Mouse (Mus musculus): ENCODE measurements around the gene Nek10.
"Not testable (repeated sequence)": the region's sequence is repeated elsewhere in the genome, so short reads cannot be mapped to it uniquely, and the experiment has no call there.

Gene Nek10

DNA sequence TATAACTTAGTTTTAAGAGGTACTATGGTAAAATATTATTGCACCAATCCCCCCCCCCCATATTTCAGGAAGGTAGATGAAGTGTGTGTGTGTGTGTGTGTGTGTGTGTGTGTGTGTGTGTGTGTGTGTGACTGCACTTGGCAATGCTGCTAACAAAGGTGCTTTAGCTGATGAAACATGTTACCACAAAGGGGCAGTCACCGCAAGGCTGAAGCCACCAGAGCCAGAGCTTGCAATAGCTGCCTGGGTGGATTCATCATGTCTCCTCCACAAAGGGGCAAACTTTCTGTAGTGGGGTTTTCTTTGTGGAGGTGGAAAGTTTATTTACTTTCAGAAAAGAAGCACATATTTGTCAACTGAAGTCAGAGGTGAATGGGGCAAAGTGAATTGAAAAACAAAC lies 67.9 kb downstream of the Nek10 start:
- DNase-seq = no peak

DNA sequence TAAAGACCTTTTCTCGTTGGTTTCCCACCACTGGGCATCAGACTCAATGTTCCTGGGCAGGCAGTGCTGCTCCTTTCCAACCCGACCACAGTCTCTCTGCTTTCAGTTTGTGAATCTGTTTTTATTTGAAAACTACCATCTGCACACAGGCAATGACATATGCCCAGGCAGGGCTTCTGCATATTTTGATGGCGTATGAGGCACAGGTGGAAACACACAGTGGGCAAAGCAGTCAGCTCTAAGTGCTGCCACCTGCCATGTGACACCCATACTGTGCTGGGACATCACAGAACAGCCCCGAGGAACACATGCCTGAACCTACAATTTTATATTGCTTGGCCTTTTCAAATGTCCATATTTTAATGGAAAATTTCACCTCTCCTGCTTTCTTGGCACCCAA lies 68.5 kb downstream of the Nek10 start:
- no peak for DNase-seq

DNA sequence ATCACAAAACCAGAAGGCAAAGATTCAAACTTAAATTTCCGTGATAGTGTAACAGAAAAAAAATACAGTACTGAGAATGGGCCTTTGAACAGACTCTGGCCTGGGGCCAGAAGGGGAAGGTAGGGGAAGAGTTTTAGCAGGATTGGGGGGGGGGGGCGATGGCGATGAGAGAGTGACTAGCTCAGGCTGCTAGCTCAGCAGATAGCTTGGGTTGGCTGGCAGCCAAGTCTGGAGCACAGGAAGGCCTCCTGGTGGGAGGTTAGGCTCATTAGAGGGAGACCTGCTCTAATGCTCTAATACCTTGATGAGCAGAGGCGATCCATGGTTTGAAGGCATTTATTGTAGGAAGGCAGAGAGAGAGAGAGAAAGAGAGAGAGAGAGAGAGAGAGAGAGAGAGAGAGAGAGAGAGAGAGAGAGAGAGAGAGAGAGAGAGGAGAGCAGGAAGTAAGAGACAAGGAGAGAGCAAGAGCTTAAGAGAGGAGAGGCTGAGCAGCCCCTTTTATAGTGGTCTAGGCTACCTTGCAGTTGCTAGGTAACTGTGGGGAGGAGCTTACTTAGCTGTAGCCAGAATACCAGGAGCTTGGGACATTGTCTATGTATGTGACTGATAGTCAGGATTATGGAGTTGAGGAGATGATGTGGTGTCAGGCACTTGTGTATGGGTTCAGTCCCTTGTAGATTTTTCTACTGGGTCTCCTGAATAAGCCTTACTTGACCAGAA lies 90.9 kb downstream of the Nek10 start:
- no peak for DNase-seq

DNA sequence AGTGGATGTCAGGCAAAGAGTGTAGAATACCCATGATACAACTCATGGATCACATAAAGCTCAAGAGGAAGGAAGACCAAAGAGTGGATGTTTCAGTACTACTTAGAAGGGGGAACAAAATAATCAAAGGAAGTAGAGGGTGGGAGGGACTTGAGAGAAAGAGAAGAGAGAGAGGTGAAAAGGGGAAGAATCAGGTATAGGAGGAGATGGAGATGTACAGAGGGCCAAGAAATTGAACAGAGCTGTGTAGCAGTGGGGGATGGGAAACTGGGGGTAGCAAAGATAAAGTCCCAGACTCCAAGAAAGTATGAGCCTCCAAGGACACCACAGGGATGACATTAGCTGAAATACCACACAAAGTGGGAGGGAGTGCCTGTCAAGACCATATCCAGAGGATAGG lies 91.6 kb downstream of the Nek10 start:
- DNase-seq = no peak

DNA sequence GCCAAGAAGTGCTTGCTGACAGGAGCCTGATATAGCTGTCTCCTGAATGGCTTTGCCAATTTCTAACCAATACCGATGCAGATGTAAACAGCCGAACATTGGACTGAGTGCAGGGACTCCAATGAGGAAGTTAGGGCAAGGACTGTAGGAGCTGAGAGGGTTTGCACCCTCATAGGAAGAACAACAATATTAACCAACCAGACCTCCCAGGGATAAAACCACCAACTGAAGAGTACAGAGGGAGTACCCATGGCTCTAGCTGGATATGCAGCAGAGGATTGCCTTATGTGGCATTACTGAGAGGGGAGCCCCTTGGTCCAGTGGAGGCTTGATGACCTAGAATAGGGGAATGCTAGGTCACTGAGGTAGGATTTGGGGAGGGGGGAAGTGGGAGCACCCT lies 92.1 kb downstream of the Nek10 start:
- no peak for DNase-seq

DNA sequence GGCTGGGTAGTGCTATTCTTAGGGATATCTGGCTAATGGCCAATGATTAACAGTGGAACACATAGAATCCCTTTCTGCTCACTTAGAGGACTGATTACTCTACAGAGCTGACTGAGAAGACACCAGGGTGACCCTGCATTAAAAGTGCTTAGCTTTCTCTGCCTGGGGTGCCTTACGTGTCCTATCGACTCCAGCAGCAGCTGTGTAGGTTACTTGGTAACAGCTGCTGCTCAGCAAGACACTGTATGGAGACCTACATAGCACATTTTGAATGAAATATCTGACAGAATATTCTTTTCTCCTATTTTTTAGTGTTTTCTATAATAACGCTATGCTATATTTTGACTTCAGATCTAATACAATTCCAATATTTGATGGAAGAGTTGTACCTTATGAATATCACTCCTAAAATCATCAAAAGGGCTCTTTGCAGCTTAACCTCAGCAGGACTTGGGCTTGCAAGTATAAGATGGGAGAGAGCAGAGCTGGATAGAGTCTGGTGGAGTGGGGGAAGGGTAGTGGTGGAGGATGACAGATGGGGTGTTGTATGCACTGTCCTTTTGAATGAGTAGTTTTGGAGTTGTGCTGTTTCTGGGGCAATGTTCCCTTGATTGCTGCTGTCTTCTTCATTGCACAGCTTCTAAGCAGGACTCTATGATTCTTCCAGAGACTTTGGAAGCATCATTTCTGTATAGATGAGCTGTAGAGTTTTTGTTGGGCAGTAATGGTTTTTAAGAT lies 93.4 kb downstream of the Nek10 start:
- no peak for DNase-seq

DNA sequence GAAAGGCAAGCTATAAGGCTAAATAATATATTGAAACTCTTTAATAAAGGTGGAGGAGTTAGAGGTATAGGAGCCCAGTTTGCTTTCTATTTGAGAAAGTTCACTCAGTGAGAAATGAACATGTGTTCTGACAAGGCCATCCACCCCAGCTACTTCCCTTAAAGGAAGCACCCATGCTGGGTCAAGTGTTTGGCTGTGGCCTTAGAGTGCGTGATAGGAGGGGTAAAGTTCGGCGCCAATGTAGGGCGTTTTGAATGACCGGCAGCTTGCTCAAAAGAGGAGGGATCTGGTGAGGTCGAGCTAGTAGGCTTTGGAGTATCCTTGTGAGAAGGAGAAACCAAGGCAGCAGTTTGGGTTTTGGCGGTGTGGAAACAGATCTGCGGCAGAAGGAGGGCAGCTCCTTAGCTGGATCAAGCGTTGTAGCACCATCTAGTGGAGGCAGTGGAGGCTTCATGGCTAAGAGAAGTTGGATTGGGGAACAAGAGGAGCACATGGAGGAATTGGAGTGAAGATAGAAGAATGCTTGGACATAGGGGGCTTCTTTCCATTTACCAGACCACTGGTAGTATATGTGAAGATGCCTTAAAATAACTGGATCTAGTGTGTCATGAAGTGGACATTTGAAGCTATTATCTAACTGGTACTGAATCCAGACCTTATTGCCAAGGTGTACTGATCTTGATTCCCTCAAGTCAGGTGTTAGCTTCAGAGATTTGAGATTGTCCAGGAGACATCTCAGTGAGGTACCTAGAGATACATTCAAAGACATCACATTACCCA lies 101.7 kb downstream of the Nek10 start:
- peak; percentile 70 for DNase-seq

DNA sequence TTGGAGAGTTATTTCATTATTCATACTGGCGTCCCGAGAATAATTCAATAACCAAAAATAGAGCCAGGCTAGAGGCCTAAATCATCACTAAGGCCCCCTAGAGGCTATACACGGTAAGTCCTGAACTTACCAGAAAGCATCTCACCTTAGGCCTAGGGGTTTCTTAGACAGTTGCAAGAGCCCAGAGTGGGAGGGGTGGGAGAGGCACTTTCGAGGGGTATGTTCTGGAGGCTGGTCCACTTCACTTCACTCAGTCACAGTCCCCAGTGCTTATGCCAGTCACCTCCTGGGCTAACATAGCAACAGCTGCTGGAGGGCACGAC lies 102.3 kb downstream of the Nek10 start:
- no peak for DNase-seq

DNA sequence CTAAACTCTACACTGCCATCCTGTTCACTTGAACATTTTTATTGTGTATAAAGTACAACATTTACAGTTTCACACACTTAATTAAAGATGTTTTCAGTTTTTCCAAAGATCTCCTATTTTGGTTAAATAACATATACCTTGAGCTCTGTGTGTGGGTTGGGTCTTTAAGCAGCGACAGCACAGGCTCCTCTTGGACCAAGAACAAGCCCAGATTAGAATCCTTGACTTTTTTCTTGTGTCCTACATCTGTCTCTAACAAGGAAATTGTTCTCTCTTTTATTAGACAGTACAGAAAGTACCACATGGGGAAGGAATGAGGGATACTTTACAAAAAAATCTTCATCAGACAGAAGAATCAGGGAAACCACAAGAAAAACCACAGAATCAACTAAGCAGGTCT lies 122.4 kb downstream of the Nek10 start:
- DNase-seq = no peak

DNA sequence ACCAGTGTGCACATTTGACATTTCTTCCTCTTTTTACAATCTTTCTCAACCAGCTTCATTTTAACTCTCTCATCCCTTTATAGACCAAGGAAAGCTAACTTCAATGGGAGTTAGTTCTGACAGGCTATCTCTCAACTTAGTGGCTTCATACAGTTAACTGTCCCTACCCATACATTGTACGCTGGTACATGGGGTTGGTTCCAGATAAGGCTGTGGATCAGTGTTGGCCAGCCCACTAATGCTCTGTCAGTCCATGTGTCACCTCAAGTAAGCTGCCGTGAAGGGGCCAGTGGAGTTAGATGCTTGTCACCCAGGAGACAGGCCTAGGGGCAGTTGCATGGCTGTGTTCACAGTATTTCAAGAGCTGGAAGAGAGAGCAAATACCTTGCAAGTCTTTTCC lies 124.3 kb downstream of the Nek10 start:
- no peak for DNase-seq

DNA sequence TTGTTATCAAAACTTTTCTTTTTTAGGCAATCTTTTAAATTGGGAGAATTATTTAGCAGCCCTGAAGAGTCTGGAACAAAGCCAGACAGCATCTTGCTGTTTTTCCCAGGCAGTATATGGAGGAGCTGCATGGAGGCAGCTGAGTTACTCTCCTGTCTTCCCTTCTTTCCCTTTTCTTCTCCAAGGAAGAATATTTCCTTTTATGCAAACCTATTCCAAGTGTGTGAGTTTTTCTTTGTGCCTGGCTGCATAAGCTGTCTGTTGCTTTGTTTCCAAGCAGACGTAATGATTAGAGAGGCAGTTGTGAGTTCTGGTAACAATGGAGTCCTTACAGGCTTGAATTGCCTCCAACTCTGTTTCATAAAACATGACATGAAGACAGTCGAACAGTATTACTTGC lies 131.8 kb downstream of the Nek10 start:
- no peak for DNase-seq

DNA sequence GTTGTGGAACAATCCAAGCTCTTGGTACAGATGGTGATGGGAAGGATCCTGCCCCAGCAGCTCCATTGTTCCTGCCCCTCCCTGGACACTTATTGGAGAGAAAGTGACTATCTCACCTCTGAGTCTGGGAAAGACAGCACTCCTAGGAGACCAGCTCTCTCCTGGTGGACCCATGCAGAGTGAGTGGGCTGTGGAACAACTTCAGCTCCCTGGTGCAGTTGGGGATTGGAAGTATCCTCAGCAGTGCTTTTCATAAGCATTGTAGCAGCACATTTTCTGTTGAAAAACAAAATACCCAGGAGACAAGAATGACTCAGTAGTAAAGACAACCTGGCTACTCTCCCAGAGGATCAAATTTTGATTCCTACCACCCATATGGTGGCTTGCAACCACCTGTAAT lies 142.7 kb downstream of the Nek10 start:
- no peak for DNase-seq

DNA sequence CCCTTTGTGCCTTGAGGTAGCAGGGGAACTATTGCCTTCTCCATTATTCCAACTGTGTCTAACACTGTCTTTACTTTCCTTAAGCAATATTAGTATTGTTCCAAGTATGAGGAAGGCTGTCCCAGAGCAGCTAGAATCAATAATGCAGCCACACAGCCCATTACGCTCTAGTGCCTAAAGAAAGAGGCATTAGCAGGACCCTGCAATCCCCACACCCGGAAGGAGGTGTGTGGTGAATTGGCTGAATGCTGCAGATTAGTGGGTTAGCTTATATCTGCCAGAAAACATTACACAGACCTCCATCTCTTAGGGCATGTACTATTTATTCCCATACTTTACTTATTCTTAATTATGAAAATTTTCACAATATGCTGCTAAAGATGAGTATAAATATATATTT lies 145.8 kb downstream of the Nek10 start:
- DNase-seq = no peak

DNA sequence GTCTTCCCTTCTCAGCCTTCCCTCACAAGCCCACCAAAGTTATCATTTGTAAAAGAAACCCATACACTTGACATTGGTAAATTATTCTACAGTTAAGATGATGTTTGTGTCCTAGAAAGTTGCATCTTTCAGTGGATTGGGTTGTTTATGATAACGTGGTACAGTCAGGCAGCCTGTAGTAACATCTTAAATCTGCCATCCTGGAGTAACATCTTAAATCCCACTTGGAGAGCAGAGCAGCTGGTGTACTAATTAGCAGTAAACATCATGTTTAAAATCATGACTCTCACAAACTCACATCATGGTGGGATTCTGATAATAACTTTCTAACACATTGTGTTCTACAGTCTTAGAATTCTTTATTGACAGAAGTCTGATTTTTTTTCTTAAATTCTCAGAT lies 148.6 kb downstream of the Nek10 start:
- DNase-seq = no peak

DNA sequence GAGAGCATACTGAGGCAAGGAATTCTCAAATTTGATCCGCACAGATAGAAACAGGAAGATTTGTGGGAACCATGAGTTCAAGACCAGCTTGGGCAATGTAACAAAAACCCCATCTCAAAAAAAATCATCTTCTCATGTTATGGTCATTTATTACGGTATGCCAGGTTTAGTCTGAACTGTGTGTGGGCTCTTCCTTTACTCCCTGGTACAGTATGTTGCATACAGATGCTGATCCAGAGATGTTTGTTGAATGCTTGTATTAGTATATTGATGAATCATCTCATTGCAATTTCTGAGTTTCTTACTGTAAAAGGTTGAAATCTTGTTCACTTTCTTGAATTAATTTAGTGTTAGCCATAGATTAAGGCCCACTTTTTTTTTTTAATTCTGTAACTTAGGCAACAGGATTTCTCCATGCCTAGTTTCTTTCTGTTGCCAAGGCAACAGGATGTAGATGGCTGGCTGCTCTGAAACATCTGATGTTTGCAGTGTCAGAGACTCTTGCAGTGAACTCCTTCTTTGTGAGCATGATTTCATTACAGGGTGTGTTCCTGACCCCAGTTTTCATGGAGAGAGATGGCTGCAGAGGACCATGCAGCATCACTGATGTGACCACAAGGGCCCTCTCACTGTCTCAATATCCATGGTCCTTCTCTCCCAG lies 156.7 kb downstream of the Nek10 start:
- DNase-seq = no peak

DNA sequence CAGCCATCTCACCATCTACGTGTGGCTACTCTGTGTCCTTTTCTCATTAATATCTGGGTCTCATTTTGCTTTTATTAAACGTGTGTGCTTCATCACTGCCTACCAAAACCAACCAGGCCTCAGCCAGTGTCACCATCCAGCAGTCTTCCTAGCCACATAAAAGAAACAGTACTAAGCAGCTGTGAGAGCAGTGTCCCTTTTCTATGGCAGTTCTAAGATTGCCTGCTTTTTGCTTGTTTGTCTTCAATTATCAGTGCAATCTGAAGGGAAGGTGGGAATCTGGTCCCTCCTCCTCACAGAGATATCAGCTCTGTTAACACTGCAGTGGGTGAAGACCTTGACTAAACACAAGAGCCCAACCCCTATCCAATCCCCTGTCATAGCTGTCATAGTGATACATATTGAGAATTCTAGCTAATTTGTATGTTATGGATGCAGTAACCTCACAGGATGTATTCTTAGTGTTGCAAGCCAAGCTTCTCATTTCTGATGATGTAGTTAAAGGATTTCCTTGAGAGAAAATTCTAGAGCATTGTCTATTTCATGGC lies 157.3 kb downstream of the Nek10 start:
- DNase-seq = no peak

DNA sequence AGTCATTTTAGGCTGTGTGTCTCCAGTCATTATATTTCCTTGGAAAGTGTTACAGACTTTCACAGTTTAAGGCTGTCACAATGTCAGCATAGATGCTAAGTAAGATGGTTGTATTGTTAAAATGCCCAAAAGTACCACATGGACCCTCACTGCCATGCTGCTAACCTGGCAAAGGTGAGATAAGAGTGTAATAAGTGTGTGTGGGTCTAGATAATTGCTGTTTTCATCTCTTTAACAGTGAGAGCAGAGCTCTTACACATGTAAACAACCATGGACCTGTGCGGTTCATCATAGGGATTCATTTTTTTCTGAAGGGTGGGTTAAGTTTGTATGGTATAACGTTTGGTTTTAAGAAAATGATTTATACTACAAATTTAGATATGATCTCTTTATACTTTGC lies 167.4 kb downstream of the Nek10 start:
- DNase-seq = no peak

DNA sequence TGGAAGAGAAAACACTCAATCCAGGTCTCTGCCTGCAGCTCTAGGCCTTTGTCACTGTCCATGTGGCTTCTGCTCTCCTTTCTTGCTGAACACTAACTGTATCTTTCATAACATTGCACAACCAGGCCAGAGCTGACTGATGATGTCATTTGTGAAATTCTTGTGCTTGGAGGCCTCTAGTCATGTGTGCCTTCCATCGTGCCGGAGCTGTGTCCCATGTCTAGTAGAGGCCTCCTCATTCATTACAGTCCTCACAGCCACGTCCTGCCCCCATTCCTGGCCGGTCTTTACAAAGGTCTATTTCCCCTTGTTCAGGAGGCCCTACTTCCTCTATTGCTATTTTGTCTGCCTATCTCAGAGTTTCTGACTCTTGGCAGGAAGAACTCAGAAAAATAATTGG lies 167.8 kb downstream of the Nek10 start:
- no peak for DNase-seq

DNA sequence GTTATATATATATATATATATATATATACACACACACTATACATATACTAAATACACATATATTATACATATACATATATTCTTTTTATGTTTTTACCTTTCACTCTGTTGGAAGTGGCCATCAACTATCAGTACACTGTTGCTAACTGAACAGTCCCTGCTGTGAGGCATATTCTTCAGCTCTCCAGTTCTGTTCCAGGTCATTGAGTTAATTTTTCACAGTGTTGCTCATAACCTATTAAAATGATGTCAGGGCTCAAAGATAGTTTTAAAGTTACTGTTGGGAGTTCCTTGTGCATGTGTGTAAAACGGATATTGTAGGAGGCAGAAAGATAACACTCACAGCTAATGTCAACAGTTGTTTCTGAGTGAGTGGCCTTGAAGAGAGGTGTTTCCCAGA lies 170.9 kb downstream of the Nek10 start:
- DNase-seq = no peak

DNA sequence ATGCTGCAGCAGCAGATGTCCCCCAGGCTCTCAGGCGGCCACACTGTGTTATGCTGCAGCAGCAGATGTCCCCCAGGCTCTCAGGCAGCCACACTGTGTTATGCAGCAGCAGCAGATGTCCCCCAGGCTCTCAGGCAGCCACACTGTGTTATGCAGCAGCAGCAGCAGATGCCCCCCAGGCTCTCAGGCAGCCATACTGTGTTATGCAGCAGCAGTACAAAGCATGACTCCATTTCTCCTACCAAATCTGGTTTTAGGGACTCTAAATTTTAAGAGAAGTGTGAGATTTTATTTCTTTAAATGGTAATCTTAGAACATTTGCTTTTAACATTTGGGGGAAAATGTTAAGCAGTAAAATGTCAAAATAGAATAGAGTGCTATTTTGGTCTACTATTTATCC lies 180.9 kb downstream of the Nek10 start:
- not testable (repeated sequence) for DNase-seq

DNA sequence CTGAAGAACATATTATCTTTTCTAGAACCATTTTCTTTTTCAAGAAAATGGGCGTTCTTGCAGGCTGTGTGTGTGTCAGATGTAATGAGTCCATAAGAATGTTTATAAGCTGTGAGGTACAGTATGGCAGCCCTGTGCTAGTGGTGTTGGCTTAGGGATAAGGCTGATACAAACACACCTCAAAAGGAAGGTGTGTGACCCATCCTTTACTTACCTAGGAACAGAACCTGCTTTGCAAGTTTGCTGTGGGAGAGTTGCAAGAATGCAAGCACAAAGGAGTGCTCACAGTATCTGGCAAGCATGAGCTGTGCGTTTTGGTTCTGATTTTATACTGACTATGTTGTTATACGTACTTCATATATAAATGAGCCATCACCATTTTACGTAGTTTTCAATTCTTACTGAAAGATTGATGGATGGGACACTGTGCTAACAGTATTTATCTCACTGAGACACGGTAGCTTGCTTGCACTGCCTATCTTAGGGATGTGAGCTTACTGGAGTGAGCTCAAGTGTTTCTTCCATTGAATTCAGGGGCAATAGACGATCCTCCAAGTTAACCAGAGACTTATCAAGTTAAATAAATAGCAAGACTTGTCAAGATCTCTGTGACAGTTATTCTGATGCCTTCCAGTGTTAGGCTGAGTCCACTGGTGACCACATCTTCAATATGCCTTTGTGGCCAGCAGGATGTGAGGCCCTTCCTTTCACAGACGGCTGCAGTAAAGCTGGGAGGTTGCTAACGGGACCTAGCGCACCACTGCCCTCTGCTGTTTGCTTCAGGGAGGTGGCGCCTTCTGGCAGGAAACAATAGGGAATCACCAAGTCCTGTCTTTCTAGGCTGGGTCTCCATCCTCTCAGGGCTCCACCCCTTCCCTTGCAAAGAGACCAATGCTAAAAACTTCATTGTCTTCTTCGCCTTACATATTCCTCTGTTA lies 181.8 kb downstream of the Nek10 start:
- peak; percentile 63 for DNase-seq

DNA sequence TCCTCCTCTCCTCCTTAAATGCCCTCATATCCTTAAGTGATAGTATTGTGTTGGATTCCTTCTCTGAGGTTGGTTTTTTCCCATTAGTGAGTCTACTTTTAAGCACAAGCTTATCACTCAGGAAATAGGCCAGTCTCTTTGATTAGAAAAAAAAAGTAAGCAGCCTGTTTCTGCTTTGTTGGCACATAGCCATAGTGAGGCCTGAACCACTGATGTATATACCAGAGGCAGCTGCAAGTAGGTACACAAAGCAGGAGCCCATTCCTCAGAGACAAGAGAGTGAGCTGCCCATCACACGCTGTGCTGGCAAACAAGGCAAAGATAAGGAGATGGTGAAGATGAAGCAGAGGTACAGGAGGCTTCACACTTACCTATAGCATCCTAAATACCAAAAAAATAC lies 184.2 kb downstream of the Nek10 start:
- no peak for DNase-seq
